Mouse (Mus musculus): Measurements from ENCODE around the gene Alyref.

GRCm38 (mm10) chr11:120549168-120549945 is 48.8 kb downstream of the Alyref start, which contains the start of gene Mcrip1:
- TF ChIP-seq CTCF (IDR thresholded peaks at IDR 0.05): no peak
- TF ChIP-seq EP300 (IDR thresholded peaks at IDR 0.05): no peak

All from lung, postnatal 0 days (tissue).